Mouse (Mus musculus) CH12.LX (cell line): ENCODE measurements around the gene Ninl.

Source experiments
- CTCF ChIP-seq, 2 experiments: IDR thresholded peaks in 1 of 2; conservative IDR thresholded peaks in 1 of 2; 2 replicates each; pipeline ENCODE4 v1.5.1; 2011 to 2012; ENCODE audit warnings: low read depth in 2 of 2, low read length in 2 of 2, improper control_type of control experiment in 1 of 2, inconsistent platforms in 1 of 2, mild to moderate bottlenecking in 1 of 2, moderate library complexity in 1 of 2
- E2F4 ChIP-seq: IDR thresholded peaks from 2 replicates; pipeline ENCODE4 v1.6.1; 2011; ENCODE audit warnings: low read depth, low read length, improper control_type of control experiment; ENCODE audit not compliant: insufficient replicate concordance
- IRF4 ChIP-seq: IDR thresholded peaks from 2 replicates; pipeline ENCODE4 v1.6.1; 2014; ENCODE audit warnings: low read depth, mild to moderate bottlenecking, inconsistent platforms, low read length, improper control_type of control experiment
- JUND ChIP-seq: conservative IDR thresholded peaks from 2 replicates; pipeline ENCODE4 v1.6.1; 2011; ENCODE audit warnings: low read depth, low read length, improper control_type of control experiment
- MAZ ChIP-seq: IDR thresholded peaks from 2 replicates; pipeline ENCODE4 v1.6.1; 2012; ENCODE audit warnings: low read depth, mild to moderate bottlenecking, inconsistent platforms, low read length, improper control_type of control experiment, moderate library complexity
- POLR2AphosphoS2 ChIP-seq: IDR thresholded peaks from 2 replicates; pipeline ENCODE4 v1.6.1; 2011; ENCODE audit warnings: low read depth, low read length, improper control_type of control experiment

GRCm38 (mm10) chr2:150944017-150944416 is 95.2 kb downstream of the Ninl start:
- TF ChIP-seq CTCF (conservative IDR thresholded peaks at IDR 0.05 in 1 of 2, IDR thresholded peaks at IDR 0.05 in 1 of 2; ENCODE audit: low read depth in 2 of 2, low read length in 2 of 2) (no peak), MAZ (no peak), POLR2AphosphoS2 (no peak), IRF4 (no peak), JUND (no peak), E2F4 (no peak)
